Mouse (Mus musculus) cerebellum, adult 2 months (tissue): ENCODE results near the gene Rps6kb1.

Source experiments
- CTCF ChIP-seq: fragments of 200-500 bp; IDR thresholded peaks from 2 replicates; pipeline ENCODE4 v1.5.1; 2011; ENCODE audit warnings: low read depth, mild to moderate bottlenecking, control low read depth, low read length, moderate library complexity, borderline replicate concordance; ENCODE audit not compliant: insufficient read depth
- POLR2A ChIP-seq: fragments of 200-500 bp; IDR thresholded peaks from 2 replicates; pipeline ENCODE4 v1.6.1; 2011; ENCODE audit warnings: low read length, control low read depth, borderline replicate concordance; ENCODE audit not compliant: insufficient read depth

GRCm38 (mm10) chr11:86593443-86593842 lies 48.8 kb upstream of the Rps6kb1 start:
- TF ChIP-seq CTCF (no peak), POLR2A (no peak)
